Mouse (Mus musculus) testis, adult 2 months (tissue): Measurements from ENCODE around the gene Use1. TPM values are rescaled to one million over a fixed set of nuclear protein-coding genes. Genes with fewer than 3 reads are reported as not detected.
A peak's percentile ranks its signal among the peaks of the same experiment; 100 is the strongest.
"Not testable (repeated sequence)": the region's sequence is repeated elsewhere in the genome, so short reads cannot be mapped to it uniquely, and the experiment has no call there.

ENCODE experiments used
- H3K27ac ChIP-seq: fragments of 200-500 bp; 2 replicates; pipeline ENCODE4 v1.5.1; 2012; ENCODE audit warnings: low read depth, low read length; ENCODE audit not compliant: control insufficient read depth, insufficient read depth
- H3K27me3 ChIP-seq: fragments of 200-500 bp; 2 replicates; pipeline ENCODE4 v1.6.1; 2012; ENCODE audit warnings: mild to moderate bottlenecking, low read length, moderate library complexity; ENCODE audit not compliant: control insufficient read depth, insufficient read depth
- H3K36me3 ChIP-seq: fragments of 200-500 bp; 2 replicates; pipeline ENCODE4 v1.6.1; 2012; ENCODE audit warnings: mild to moderate bottlenecking, low read length; ENCODE audit not compliant: control insufficient read depth, insufficient read depth
- H3K4me1 ChIP-seq: fragments of 200-500 bp; 2 replicates; pipeline ENCODE4 v1.6.1; 2012; ENCODE audit warnings: low read length; ENCODE audit not compliant: control insufficient read depth, insufficient read depth
- H3K4me3 ChIP-seq: fragments of 200-500 bp; 2 replicates; pipeline ENCODE4 v1.5.1; 2012; ENCODE audit warnings: low read depth, mild to moderate bottlenecking, low read length, moderate library complexity, mixed read lengths; ENCODE audit not compliant: control insufficient read depth
- CTCF ChIP-seq: fragments of 200-500 bp; IDR thresholded peaks from 2 replicates; pipeline ENCODE4 v1.5.1; 2012; ENCODE audit warnings: low read depth, mild to moderate bottlenecking, inconsistent platforms, low read length, moderate library complexity; ENCODE audit not compliant: control insufficient read depth, insufficient read depth, insufficient replicate concordance
- POLR2A ChIP-seq: fragments of 200-500 bp; IDR thresholded peaks from 2 replicates; pipeline ENCODE4 v1.6.1; 2012; ENCODE audit warnings: low read depth, mild to moderate bottlenecking, inconsistent platforms, low read length, moderate library complexity; ENCODE audit not compliant: control insufficient read depth
- polyA plus RNA-seq: library from polyadenylated mRNA; depleted of rRNA; stranded (reverse); fragments of >200 nt; gene quantifications from 2 replicates; pipeline ENCODE4 v1.2.3, GENCODE M21; 2012; rRNA removed

Gene Use1
- 158 and 169 TPM in 2 replicates for polyA plus RNA-seq

- TF ChIP-seq POLR2A, result peak; percentile 83
- TF ChIP-seq CTCF, result no peak; the same call in 1 of the 2 replicates
- Histone ChIP-seq H3K4me3 (peak within 1 kb of the TSS; percentile 95), H3K27ac (peak within 1 kb of the TSS; percentile 98), H3K36me3 (no peaks in the 10 kb centered on the region; the same call in 1 of the 2 replicates), H3K4me1 (peaks cover 10% of the 10 kb centered on the region), H3K27me3 (no peaks in the 10 kb centered on the region)
Measured at GRCm38 (mm10) chr8:71366771-71367528, at the start of gene Use1. Gene Use1 (plus strand): TSS chr8:71366848.

- not testable (repeated sequence) for H3K27ac ChIP-seq, H3K4me1 ChIP-seq, H3K36me3 ChIP-seq, H3K4me3 ChIP-seq, H3K27me3 ChIP-seq
Measured at GRCm38 (mm10) chr8:71318610-71319009, 48.0 kb upstream of the Use1 start.

GRCm38 (mm10) chr8:71319760-71320159 is 46.9 kb upstream of the Use1 start:
- not testable (repeated sequence) for H3K4me3 ChIP-seq, H3K36me3 ChIP-seq, H3K27ac ChIP-seq, H3K27me3 ChIP-seq, H3K4me1 ChIP-seq

- no peaks in the 10 kb centered on the region for H3K27me3 ChIP-seq
- H3K4me3 ChIP-seq, result no peak overlapping the region
- TF ChIP-seq POLR2A (no peak), CTCF (no peak)
- no peak overlapping the region for H3K27ac ChIP-seq
- H3K4me1 ChIP-seq, result no peaks in the 10 kb centered on the region
- peaks cover 7% of the 10 kb centered on the region for H3K36me3 ChIP-seq
Measured at GRCm38 (mm10) chr8:71322939-71323338, 43.7 kb upstream of the Use1 start.

GRCm38 (mm10) chr8:71324848-71325247 is 41.8 kb upstream of the Use1 start:
- H3K27me3 ChIP-seq, result no peaks in the 10 kb centered on the region
- no peak for TF ChIP-seq POLR2A
- peak; percentile 30; the same call in 1 of the 2 replicates for TF ChIP-seq CTCF
- H3K36me3 ChIP-seq, result peaks cover 7% of the 10 kb centered on the region
- no peak overlapping the region for H3K27ac ChIP-seq
- H3K4me1 ChIP-seq, result no peaks in the 10 kb centered on the region
- H3K4me3 ChIP-seq, result no peak overlapping the region

GRCm38 (mm10) chr8:71337834-71338233 is 28.8 kb upstream of the Use1 start:
- H3K36me3 ChIP-seq, result not testable (repeated sequence)

GRCm38 (mm10) chr8:71340625-71341024 is 26.0 kb upstream of the Use1 start:
- Histone ChIP-seq H3K4me1 (no peaks in the 10 kb centered on the region), H3K4me3 (no peak overlapping the region), H3K36me3 (no peaks in the 10 kb centered on the region; the same call in 1 of the 2 replicates), H3K27me3 (no peaks in the 10 kb centered on the region), H3K27ac (no peak overlapping the region)
- TF ChIP-seq POLR2A, result no peak
- TF ChIP-seq CTCF, result no peak

More at GRCm38 (mm10) chr8:71337834-71338233, 28.8 kb upstream of the Use1 start:
- H3K4me3 ChIP-seq, H3K27ac ChIP-seq, H3K27me3 ChIP-seq, H3K4me1 ChIP-seq: not testable (repeated sequence)

- Histone ChIP-seq H3K4me1 (no peaks in the 10 kb centered on the region), H3K27ac (no peak overlapping the region), H3K4me3 (no peak overlapping the region), H3K36me3 (no peaks in the 10 kb centered on the region; the same call in none of the 2 replicates), H3K27me3 (no peaks in the 10 kb centered on the region)
- no peak for TF ChIP-seq POLR2A
- no peak for TF ChIP-seq CTCF
Measured at GRCm38 (mm10) chr8:71346581-71346980, 20.1 kb upstream of the Use1 start.
